Mouse (Mus musculus): ENCODE results near the gene Dennd4c. TPM values are rescaled to one million over a fixed set of nuclear protein-coding genes. Genes with fewer than 3 reads are reported as not detected.

Gene Dennd4c
- polyA plus RNA-seq, 1 experiment from 2014 or later, result 1.5 TPM

DNA sequence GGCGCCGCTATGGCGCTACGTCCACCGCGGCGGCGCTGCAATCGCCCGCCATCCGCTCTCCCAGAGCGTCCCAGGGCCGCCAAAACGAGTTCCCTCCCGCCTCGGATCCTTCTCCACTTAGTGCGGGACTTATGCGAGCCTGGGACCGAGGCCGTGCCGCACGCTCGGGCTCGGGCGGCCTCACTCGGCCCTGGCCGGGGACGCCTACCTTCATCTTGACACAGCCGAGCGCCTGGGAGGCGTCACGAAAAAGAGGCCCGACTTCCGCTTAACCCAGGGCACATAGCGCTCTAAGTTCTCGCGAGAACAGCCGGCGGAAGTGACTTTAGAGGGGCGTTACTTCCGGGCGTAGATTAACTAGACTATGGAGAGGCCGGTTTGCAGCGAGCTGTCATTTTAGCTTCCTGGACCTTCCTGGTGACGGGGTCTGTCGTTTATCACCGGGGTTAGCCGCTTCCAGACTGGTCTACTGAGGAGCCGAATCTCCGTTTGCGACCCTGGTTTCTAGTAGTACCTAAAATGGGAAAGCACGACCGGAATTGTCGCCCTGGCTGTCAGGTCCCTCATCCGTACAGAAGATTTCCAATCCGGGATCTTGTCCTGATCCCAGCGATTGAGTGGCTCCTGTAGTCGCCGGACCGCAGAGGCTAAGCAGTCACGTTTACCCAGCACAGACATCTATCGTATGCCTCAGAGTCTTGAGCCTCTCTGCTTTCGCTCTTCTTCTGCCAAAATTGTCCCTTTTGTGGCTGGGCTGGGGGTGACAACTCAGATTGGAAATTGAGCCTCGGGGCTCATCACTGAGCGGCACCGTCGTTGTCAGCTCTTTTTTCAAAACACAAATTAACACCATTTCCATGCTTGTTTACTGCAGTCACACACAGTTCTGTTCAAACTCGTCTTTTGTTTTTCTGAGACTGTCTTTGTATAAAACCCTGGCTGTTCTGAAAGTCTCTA is 109.0 kb downstream of the Dennd4c start, which contains the start of gene Rps6:
TSS of gene Rps6 (minus strand) at position 300 of the 957 bp plus-strand sequence.
- Histone ChIP-seq H3K9ac (peak within 1 kb of the TSS; percentile 99), H3K9me3 (replicated peaks) (no peaks in the 10 kb centered on the region), H3K27me3 (no peaks in the 10 kb centered on the region), H3K4me3 (replicated peaks) (peak within 1 kb of the TSS; percentile 96), H3K27ac (peak within 1 kb of the TSS; percentile 91), H3K36me3 (peaks cover 37% of the 10 kb centered on the region), H3K4me1 (replicated peaks) (peaks cover 27% of the 10 kb centered on the region), H3K4me2 (peak within 1 kb of the TSS; percentile 82)
- under 1% methylated on average over 67 of the region's 68 CpGs for WGBS (ENCODE audit: insufficient replicate concordance)
- ATAC-seq (ENCODE audit: low read depth) (peak; percentile 96), DNase-seq (peak; percentile 87)

DNA sequence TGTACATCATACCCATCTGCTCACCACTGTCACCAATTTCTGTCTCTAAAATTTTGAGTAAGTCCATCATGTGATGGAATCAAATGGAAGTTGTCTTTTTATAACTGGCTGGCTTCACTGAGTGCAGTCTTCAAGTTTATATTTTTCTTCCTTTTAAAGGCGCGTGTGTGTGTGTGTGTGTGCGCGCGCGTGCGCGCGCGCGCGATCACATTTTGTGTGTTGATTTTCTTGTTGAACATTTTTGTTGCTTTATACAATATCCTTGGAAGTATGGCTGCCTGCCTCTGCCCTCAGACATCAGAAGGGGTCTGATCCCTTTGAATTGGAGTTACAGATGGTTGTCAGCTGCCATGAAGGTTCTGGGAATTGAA is 109.7 kb downstream of the Dennd4c start:
- no peaks in the 10 kb centered on the region for H3K9me3 ChIP-seq (replicated peaks)
- peak overlapping the region; percentile 99 for H3K9ac ChIP-seq
- H3K4me2 ChIP-seq, result peak overlapping the region; percentile 82
- H3K27ac ChIP-seq, result no peak overlapping the region; the same call in 1 of the 2 replicates
- peak overlapping the region; percentile 96 for H3K4me3 ChIP-seq (replicated peaks)
- WGBS (ENCODE audit: insufficient replicate concordance), result 57% methylated on average over 12 of the region's 12 CpGs
- H3K4me1 ChIP-seq (replicated peaks), result peaks cover 29% of the 10 kb centered on the region
- peaks cover 31% of the 10 kb centered on the region for H3K36me3 ChIP-seq
- ATAC-seq (ENCODE audit: low read depth) (no peak), DNase-seq (no peak)
- no peaks in the 10 kb centered on the region for H3K27me3 ChIP-seq

DNA sequence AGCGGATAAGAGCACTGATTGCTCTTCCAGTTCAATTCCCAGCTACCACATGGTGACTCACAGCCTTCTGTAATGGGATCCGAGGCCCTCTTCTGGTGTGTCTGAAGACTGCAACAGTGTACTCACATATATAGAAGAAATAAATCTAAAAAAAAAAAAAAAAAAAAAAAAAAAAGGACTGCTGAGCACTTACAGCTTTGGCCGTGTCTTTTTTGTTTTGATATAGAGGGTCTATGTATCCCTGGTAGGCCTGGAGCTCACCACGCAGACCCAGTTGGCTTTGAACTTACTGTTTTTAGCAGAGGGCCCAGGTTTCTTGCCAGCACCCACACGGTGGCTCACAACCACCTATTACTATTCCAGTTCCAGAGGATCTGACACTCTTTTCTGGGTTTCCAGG is 115.7 kb downstream of the Dennd4c start:
- Histone ChIP-seq H3K4me2 (no peak overlapping the region), H3K27ac (no peak overlapping the region), H3K9me3 (replicated peaks) (no peaks in the 10 kb centered on the region), H3K36me3 (no peaks in the 10 kb centered on the region), H3K4me3 (replicated peaks) (no peak overlapping the region), H3K9ac (no peak overlapping the region), H3K4me1 (replicated peaks) (peaks cover 4% of the 10 kb centered on the region; the same call in 1 of the 2 replicates), H3K27me3 (peaks cover 4% of the 10 kb centered on the region; the same call in 1 of the 2 replicates)
- WGBS (ENCODE audit: insufficient replicate concordance), result 65% methylated on average over 5 of the region's 5 CpGs
- no peak for DNase-seq
- ATAC-seq (ENCODE audit: low read depth), result no peak

DNA sequence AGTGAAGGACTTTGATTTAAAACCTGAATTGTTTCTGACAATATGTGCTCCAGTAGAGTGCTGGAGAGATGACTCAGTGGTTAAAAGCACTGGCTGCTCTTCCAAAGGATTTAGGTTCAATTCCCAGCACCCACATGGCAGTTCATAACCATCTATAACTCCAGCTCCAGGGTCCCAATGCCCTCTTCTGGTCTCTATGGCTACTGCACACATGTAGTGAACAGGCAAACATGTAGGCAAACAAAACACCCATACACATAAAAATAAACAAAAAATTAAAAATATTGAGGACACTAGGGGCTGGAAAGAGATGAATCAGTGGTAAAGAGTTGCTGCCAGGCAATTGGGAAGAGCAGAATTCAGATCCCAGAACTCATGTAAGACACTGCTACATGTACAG is 123.6 kb downstream of the Dennd4c start:
- Histone ChIP-seq H3K9ac (no peak overlapping the region), H3K27ac (no peak overlapping the region), H3K27me3 (peaks cover 52% of the 10 kb centered on the region), H3K4me1 (replicated peaks) (peaks cover 24% of the 10 kb centered on the region), H3K9me3 (replicated peaks) (no peaks in the 10 kb centered on the region), H3K36me3 (no peaks in the 10 kb centered on the region), H3K4me3 (replicated peaks) (no peak overlapping the region), H3K4me2 (no peak overlapping the region)
- DNase-seq (no peak), ATAC-seq (ENCODE audit: low read depth) (no peak)

DNA sequence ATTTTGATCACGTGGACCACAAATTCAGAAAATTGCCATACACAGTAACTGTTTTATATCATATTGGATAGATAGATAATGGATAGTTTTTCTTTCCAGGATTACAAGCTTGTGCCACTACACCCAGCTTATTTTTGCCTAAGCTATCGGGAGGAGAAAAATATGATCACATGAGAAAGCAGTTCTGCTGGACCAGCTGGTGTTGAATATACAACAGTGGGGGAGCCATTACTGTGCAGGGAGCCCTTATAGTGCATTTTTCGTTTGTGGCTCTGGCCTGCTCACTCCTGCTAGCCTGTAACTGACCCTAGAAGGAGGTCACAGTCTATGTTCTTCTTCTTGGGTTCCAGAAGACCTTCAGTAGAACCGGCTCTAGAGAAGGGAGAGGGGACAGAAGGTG is 124.7 kb downstream of the Dennd4c start:
- Histone ChIP-seq H3K36me3 (no peaks in the 10 kb centered on the region), H3K27ac (no peak overlapping the region), H3K27me3 (peaks cover 51% of the 10 kb centered on the region), H3K4me2 (no peak overlapping the region), H3K9ac (no peak overlapping the region), H3K4me3 (replicated peaks) (no peak overlapping the region), H3K9me3 (replicated peaks) (no peaks in the 10 kb centered on the region), H3K4me1 (replicated peaks) (peaks cover 24% of the 10 kb centered on the region)
- DNase-seq (no peak), ATAC-seq (ENCODE audit: low read depth) (no peak)
- 49% methylated on average over 4 of the region's 4 CpGs for WGBS (ENCODE audit: insufficient replicate concordance)

DNA sequence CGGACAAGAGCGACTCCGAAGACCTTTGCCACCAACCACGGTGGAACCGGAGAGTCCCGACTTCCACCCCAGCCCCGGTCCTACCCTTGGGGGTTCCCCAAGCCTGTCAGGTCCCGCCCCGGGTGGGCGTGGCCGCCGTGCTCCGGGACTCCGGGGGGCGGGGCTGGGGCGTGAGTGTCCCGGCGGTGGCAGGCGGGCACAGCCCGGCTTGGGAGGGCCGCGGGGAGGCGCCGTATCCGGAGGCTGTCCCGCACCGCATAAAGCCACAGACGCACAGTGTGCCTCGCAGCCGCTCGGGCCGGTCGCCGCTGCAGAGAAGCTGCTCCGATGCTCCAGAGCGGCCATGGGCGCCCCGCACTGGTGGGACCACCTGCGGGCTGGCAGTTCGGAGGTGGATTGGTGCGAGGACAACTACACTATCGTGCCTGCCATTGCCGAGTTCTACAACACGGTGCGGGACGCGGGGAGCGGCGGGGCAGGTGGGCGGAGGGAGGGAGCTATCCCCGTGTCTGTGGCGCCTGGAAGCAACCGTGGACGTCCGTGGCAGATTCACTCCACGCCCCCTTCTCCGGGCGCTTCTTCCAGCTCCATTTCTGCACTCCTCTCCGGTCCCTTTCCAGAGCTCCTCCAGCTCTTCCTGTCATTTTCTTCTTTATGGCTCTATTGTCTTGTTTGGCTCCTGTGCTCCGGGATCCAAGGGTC is 125.9 kb downstream of the Dennd4c start, which contains the start of gene Acer2:
TSS of gene Acer2 (plus strand) at position 251 of the 702 bp plus-strand sequence.
- WGBS (ENCODE audit: insufficient replicate concordance), result 1% methylated on average over 60 of the region's 60 CpGs

DNA sequence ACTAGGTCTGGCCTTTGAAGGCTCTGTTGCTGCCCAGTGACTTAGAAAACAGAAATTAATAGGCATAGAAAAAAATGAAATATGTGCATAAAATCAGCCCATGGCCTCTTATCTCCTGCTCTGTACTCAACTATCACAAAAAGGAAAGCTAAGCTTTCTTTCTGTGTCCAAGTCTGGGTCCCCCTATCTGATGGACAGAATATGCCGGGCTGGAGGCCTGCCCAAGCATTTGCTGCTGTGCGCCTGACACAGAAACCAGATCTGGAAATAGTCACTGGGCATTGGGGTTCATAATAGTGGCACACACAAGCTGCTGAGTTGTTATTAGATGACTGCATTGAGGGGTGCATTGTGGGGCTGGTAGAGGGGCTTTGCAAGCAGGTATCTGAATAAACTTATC is 131.1 kb downstream of the Dennd4c start:
- DNase-seq, result no peak
- ATAC-seq (ENCODE audit: low read depth), result no peak
- H3K27ac ChIP-seq, result no peak overlapping the region
- WGBS (ENCODE audit: insufficient replicate concordance), result 71% methylated on average over 2 of the region's 2 CpGs
- peaks cover 20% of the 10 kb centered on the region for H3K4me1 ChIP-seq (replicated peaks)
- peaks cover 22% of the 10 kb centered on the region for H3K27me3 ChIP-seq
- H3K4me3 ChIP-seq (replicated peaks), result no peak overlapping the region
- no peaks in the 10 kb centered on the region; the same call in 1 of the 2 replicates for H3K9me3 ChIP-seq (replicated peaks)
- no peak overlapping the region for H3K4me2 ChIP-seq
- no peak overlapping the region for H3K9ac ChIP-seq
- no peaks in the 10 kb centered on the region for H3K36me3 ChIP-seq

More for the DNA sequence above, 125.9 kb downstream of the Dennd4c start, which contains the start of gene Acer2:
- H3K4me3 ChIP-seq (replicated peaks), result peak within 1 kb of the TSS; percentile 67
- ATAC-seq (ENCODE audit: low read depth) (peak; percentile 92), DNase-seq (peak; percentile 92)
- peak within 1 kb of the TSS; percentile 97 for H3K4me2 ChIP-seq
- peaks cover 24% of the 10 kb centered on the region for H3K4me1 ChIP-seq (replicated peaks)
- H3K9me3 ChIP-seq (replicated peaks), result no peaks in the 10 kb centered on the region
- H3K27ac ChIP-seq, result no peak within 1 kb of the TSS
- no peaks in the 10 kb centered on the region for H3K36me3 ChIP-seq
- H3K9ac ChIP-seq, result peak within 1 kb of the TSS; percentile 70
- H3K27me3 ChIP-seq, result peaks cover 51% of the 10 kb centered on the region

DNA sequence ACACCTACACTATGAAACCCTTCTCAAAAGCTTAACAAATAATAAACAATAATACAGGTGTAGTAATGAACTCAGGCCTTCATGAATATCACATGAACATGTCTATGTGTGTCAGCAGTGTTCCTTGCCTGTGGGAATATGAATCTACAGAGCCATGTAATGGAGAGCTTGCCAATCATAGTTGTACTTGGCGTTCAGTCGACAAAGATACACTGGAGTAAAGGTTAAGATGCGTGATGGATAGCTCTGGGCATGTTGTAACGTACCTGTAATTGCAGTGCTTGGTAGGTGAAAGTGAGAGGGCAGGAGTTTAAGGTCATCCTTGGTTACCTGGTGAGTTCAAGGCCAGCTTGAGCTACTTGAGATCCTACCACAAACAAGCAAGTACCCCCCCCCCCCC is 132.8 kb downstream of the Dennd4c start:
- no peaks in the 10 kb centered on the region; the same call in 1 of the 2 replicates for H3K9me3 ChIP-seq (replicated peaks)
- H3K4me3 ChIP-seq (replicated peaks), result no peak overlapping the region
- no peak for ATAC-seq (ENCODE audit: low read depth)
- DNase-seq, result no peak
- WGBS (ENCODE audit: insufficient replicate concordance), result 76% methylated on average over 4 of the region's 4 CpGs
- peaks cover 15% of the 10 kb centered on the region for H3K4me1 ChIP-seq (replicated peaks)
- no peak overlapping the region for H3K4me2 ChIP-seq
- H3K36me3 ChIP-seq, result no peaks in the 10 kb centered on the region
- peaks cover 5% of the 10 kb centered on the region for H3K27me3 ChIP-seq
- H3K9ac ChIP-seq, result no peak overlapping the region
- H3K27ac ChIP-seq, result no peak overlapping the region

DNA sequence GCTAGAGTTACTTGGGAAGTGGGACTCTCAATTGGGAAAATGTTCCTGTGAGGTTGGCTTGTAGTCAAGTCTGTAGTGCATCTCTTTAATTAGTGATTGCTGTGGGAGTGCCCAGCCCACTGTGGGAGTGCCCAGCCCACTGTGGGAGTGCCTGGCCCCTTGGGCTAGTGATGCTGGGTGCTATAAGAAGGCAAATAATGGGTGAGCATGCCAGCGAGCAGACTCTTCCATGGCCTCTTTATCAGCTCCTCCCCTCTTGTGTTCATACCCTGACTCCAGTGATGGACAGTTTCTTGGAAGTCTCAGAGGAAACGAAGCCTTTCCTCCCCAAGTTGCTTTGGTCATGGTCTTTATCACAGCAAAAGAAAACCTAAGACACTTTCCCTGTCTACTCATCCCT is 134.1 kb downstream of the Dennd4c start:
- WGBS (ENCODE audit: insufficient replicate concordance), result 44% methylated on average over 2 of the region's 2 CpGs
- Histone ChIP-seq H3K9ac (no peak overlapping the region), H3K9me3 (replicated peaks) (no peaks in the 10 kb centered on the region; the same call in 1 of the 2 replicates), H3K4me2 (no peak overlapping the region), H3K36me3 (no peaks in the 10 kb centered on the region), H3K27me3 (no peaks in the 10 kb centered on the region), H3K27ac (no peak overlapping the region), H3K4me3 (replicated peaks) (no peak overlapping the region), H3K4me1 (replicated peaks) (peaks cover 27% of the 10 kb centered on the region)
- ATAC-seq (ENCODE audit: low read depth), result no peak
- DNase-seq, result no peak

DNA sequence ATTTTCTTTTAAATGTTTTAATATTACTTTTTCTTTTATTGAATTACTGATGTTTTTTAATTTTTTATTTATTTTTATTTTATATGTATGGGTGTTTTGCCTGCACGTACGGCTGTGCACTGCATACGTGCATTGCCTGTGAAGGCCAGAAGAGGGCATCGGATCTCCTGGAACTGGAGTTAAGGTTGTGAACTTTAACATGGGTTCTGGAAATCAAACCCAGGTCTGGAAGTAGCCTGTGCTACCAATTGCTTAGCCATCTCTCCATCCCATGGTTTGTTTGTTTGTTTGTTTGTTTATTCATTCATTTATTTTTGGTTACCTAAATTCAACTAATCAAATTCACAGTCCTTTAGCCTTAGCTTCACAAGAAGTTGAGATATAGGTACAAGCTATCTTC is 136.6 kb downstream of the Dennd4c start:
- Histone ChIP-seq H3K4me2 (no peak overlapping the region), H3K27me3 (no peaks in the 10 kb centered on the region), H3K4me3 (replicated peaks) (no peak overlapping the region), H3K27ac (no peak overlapping the region), H3K9me3 (replicated peaks) (no peaks in the 10 kb centered on the region; the same call in 1 of the 2 replicates), H3K36me3 (no peaks in the 10 kb centered on the region), H3K4me1 (replicated peaks) (peaks cover 28% of the 10 kb centered on the region), H3K9ac (no peak overlapping the region)
- DNase-seq (peak; percentile 41), ATAC-seq (ENCODE audit: low read depth) (no peak)
- WGBS (ENCODE audit: insufficient replicate concordance), result 22% methylated on average over 4 of the region's 4 CpGs

DNA sequence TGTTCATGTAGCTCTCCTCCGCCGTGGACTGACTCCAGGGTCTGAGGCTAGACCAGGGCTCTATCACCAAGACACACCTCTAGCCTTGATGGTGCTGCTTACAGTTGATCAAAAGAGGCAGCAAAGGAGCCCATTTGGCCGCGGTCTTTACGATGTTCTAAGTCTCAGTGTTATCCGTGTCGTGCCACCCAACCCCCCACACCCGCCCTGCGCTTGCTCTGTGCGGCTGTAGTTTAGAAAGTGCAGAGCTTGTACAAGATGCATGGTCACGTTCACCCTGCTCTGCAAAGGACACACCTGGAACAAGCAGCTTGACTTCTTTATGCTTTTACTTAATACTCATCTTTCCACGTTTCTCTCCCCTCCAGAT is 137.4 kb downstream of the Dennd4c start:
- no peak for DNase-seq

More for the DNA sequence above, 137.4 kb downstream of the Dennd4c start:
- peak overlapping the region; percentile 75 for H3K27ac ChIP-seq
- H3K4me1 ChIP-seq (replicated peaks), result peaks cover 28% of the 10 kb centered on the region
- H3K27me3 ChIP-seq, result no peaks in the 10 kb centered on the region
- peak; percentile 79 for ATAC-seq (ENCODE audit: low read depth)
- peak overlapping the region; percentile 58 for H3K4me3 ChIP-seq (replicated peaks)
- WGBS (ENCODE audit: insufficient replicate concordance), result 8% methylated on average over 12 of the region's 12 CpGs
- H3K36me3 ChIP-seq, result no peaks in the 10 kb centered on the region
- H3K4me2 ChIP-seq, result peak overlapping the region; percentile 83
- peak overlapping the region; percentile 62 for H3K9ac ChIP-seq
- H3K9me3 ChIP-seq (replicated peaks), result no peaks in the 10 kb centered on the region
